Mouse (Mus musculus) MEL (cell line): ENCODE data around the gene Entpd7. TPM values are rescaled to one million over a fixed set of nuclear protein-coding genes. Genes with fewer than 3 reads are reported as not detected.

Experiments
- DNase-seq: peaks from one replicate; pipeline ENCODE4 v3.0.0; 2011; ENCODE audit warnings: low read depth, low spot score
- H3K27ac ChIP-seq: 2 replicates; pipeline ENCODE4 v1.5.1; 2012; ENCODE audit warnings: low read depth, mild to moderate bottlenecking, control low read depth, low read length, moderate library complexity; ENCODE audit not compliant: control insufficient read depth
- H3K27me3 ChIP-seq, 2 experiments: fragments of 150-350 bp in 1 of 2; sonication (generic) in 1 of 2; 2 replicates each; pipeline ENCODE4 v1.6.1; 2012; ENCODE audit warnings: low read length in 2 of 2, mild to moderate bottlenecking in 2 of 2, improper control_type of control experiment in 1 of 2, moderate library complexity in 1 of 2; ENCODE audit not compliant: insufficient read depth in 2 of 2, control insufficient read depth in 1 of 2
- H3K36me3 ChIP-seq, 2 experiments: 2 replicates each; pipeline ENCODE4 v1.6.1; 2012 to 2014; ENCODE audit warnings: low read length in 2 of 2, improper control_type of control experiment in 1 of 2, inconsistent platforms in 1 of 2, mild to moderate bottlenecking in 1 of 2; ENCODE audit not compliant: insufficient read depth in 2 of 2, control insufficient read depth in 1 of 2
- H3K4me1 ChIP-seq, 2 experiments: fragments of 150-350 bp in 1 of 2; sonication (generic) in 1 of 2; 2 replicates each; pipeline ENCODE4 v1.6.1; 2012; ENCODE audit warnings: low read length in 2 of 2, improper control_type of control experiment in 1 of 2, mild to moderate bottlenecking in 1 of 2; ENCODE audit not compliant: insufficient read depth in 2 of 2, control insufficient read depth in 1 of 2
- H3K4me3 ChIP-seq, 2 experiments: fragments of 150-350 bp in 1 of 2; sonication (generic) in 1 of 2; 2 replicates each; pipeline ENCODE4 v1.5.1; 2012; ENCODE audit warnings: low read depth in 2 of 2, low read length in 2 of 2, mild to moderate bottlenecking in 2 of 2, moderate library complexity in 2 of 2, control low read depth in 1 of 2, improper control_type of control experiment in 1 of 2; ENCODE audit not compliant: control insufficient read depth in 1 of 2, insufficient read depth in 1 of 2
- H3K79me2 ChIP-seq: 2 replicates; pipeline ENCODE4 v1.6.1; 2012; ENCODE audit warnings: mild to moderate bottlenecking, low read length, moderate library complexity; ENCODE audit not compliant: control insufficient read depth, poor library complexity, insufficient read depth
- H3K9ac ChIP-seq: 2 replicates; pipeline ENCODE4 v1.6.1; 2012; ENCODE audit warnings: low read depth, mild to moderate bottlenecking, control low read depth, low read length, moderate library complexity; ENCODE audit not compliant: control insufficient read depth, poor library complexity, severe bottlenecking
- H3K9me3 ChIP-seq: fragments of 150-350 bp; sonication (generic); replicated peaks from 2 replicates; pipeline ENCODE4 v1.6.1; 2012; ENCODE audit warnings: mild to moderate bottlenecking, low read length, improper control_type of control experiment, moderate library complexity; ENCODE audit not compliant: insufficient read depth
- BHLHE40 ChIP-seq: IDR thresholded peaks from 2 replicates; pipeline ENCODE4 v1.6.1; 2012; ENCODE audit warnings: low read depth, mild to moderate bottlenecking, inconsistent platforms, low read length, improper control_type of control experiment, borderline replicate concordance
- CHD2 ChIP-seq: IDR thresholded peaks from 2 replicates; pipeline ENCODE4 v1.6.1; 2011; ENCODE audit warnings: low read length, improper control_type of control experiment
- GABPA ChIP-seq: IDR thresholded peaks from 2 replicates; pipeline ENCODE4 v1.6.1; 2012; ENCODE audit warnings: low read depth, mild to moderate bottlenecking, inconsistent platforms, low read length, improper control_type of control experiment, moderate library complexity
- HCFC1 ChIP-seq: IDR thresholded peaks from 2 replicates; pipeline ENCODE4 v1.6.1; 2012; ENCODE audit warnings: low read depth, mild to moderate bottlenecking, inconsistent platforms, low read length, improper control_type of control experiment, moderate library complexity
- JUND ChIP-seq: IDR thresholded peaks from 2 replicates; pipeline ENCODE4 v1.6.1; 2011; ENCODE audit warnings: low read depth, mild to moderate bottlenecking, improper control_type of control experiment, low read length
- MAZ ChIP-seq: IDR thresholded peaks from 2 replicates; pipeline ENCODE4 v1.6.1; 2012; ENCODE audit warnings: low read depth, mild to moderate bottlenecking, inconsistent platforms, low read length, improper control_type of control experiment
- POLR2AphosphoS5 ChIP-seq: IDR thresholded peaks from 2 replicates; pipeline ENCODE4 v1.6.1; 2012; ENCODE audit warnings: low read depth, borderline replicate concordance, mild to moderate bottlenecking, inconsistent platforms, low read length, moderate library complexity, mixed read lengths
- RAD21 ChIP-seq: IDR thresholded peaks from 2 replicates; pipeline ENCODE4 v1.6.1; 2011; ENCODE audit warnings: mild to moderate bottlenecking, low read depth, low read length, improper control_type of control experiment
- USF2 ChIP-seq, 2 experiments: IDR thresholded peaks; 2 replicates each; pipeline ENCODE4 v1.6.1; 2011 to 2012; ENCODE audit warnings: improper control_type of control experiment in 2 of 2, low read length in 2 of 2, borderline replicate concordance in 1 of 2, inconsistent platforms in 1 of 2, low read depth in 1 of 2, mild to moderate bottlenecking in 1 of 2; ENCODE audit not compliant: insufficient read depth in 1 of 2
- ZKSCAN1 ChIP-seq: IDR thresholded peaks from 2 replicates; pipeline ENCODE4 v1.6.1; 2012; ENCODE audit warnings: low read depth, mild to moderate bottlenecking, inconsistent platforms, low read length, improper control_type of control experiment, moderate library complexity
- polyA plus RNA-seq, 2 experiments: library from polyadenylated mRNA; stranded (reverse) in 1 of 2; unstranded in 1 of 2; fragments of >175 nt in 1 of 2; fragments of >200 nt in 1 of 2; gene quantifications; 2 replicates each; pipeline versions ENCODE4 v1.2.1 to v1.2.4; 2012; ENCODE audit warnings: low replicate concordance in 2 of 2, low read depth in 1 of 2; ENCODE audit not compliant: insufficient read length in 2 of 2, insufficient read depth in 1 of 2, missing spikeins in 1 of 2
- total RNA-seq: library from RNA; depleted of rRNA; stranded (reverse); fragments of 300-350 nt; gene quantifications from 2 replicates; pipeline ENCODE4 v1.2.3, GENCODE M21; 2012

The Entpd7 gene
- total and polyA plus RNA-seq, 3 experiments = 4.2 to 7.7 TPM; not detected in 1

- Histone ChIP-seq H3K27me3 (no peaks in the 10 kb centered on the region), H3K36me3 (peaks cover 0 to 3% of the 10 kb centered on the region in 2 experiments; a peak in 2 of 4 replicates), H3K79me2 (no peaks in the 10 kb centered on the region), H3K4me1 (peaks cover 0 to 3% of the 10 kb centered on the region in 2 experiments; a peak in 1 of 4 replicates), H3K4me3 (no peak overlapping the region), H3K9me3 (no peaks in the 10 kb centered on the region), H3K27ac (no peak overlapping the region), H3K9ac (no peak overlapping the region)
- no peak for TF ChIP-seq MAZ
- no peak for TF ChIP-seq BHLHE40
- TF ChIP-seq GABPA = no peak
- TF ChIP-seq ZKSCAN1 = no peak
- no peak for TF ChIP-seq USF2 (IDR thresholded peaks at IDR 0.05; ENCODE audit: borderline replicate concordance in 1 of 2, insufficient read depth in 1 of 2, low read depth in 1 of 2, low read length in 2 of 2)
- DNase-seq = no peak
Measured at GRCm38 (mm10) chr19:43729296-43730036, 40.0 kb downstream of the Entpd7 start.

- Histone ChIP-seq H3K36me3 (peaks cover 0 to 5% of the 10 kb centered on the region in 2 experiments; a peak in 2 of 4 replicates), H3K27ac (no peak overlapping the region), H3K9ac (no peak overlapping the region), H3K4me3 (no peak overlapping the region)
- TF ChIP-seq JUND = no peak
- no peak for TF ChIP-seq RAD21
- no peak for TF ChIP-seq HCFC1
- no peak for TF ChIP-seq POLR2AphosphoS5
- no peak for TF ChIP-seq CHD2
- TF ChIP-seq, all 39 proteins: peak for 0
- Histone ChIP-seq H3K9me3 (no peaks in the 10 kb centered on the region), H3K79me2 (no peaks in the 10 kb centered on the region), H3K27me3 (no peaks in the 10 kb centered on the region), H3K4me1 (peaks cover 0 to 3% of the 10 kb centered on the region in 2 experiments; a peak in 1 of 4 replicates)
- DNase-seq = no peak
Measured at GRCm38 (mm10) chr19:43730037-43730428, 40.6 kb downstream of the Entpd7 start.

DNA sequence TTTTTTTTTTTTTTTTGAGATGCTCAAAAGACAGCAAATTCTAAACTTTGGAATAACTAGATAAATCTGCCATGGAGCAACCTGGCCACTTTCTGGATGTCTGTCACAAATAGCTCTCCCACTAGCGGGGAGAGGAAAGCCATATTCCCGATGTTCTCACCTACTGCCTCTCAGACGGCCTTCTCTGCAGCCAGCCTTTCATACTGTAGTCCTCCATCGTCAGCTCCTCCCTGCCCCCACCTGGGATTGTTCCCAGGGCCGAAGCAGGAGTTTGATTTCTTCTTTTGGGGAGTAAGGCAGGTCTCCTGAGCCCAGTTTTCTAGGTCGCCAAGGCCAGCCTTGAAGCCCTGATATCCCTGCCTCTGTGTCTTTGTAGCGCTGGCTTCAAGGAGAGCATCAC is 41.7 kb downstream of the Entpd7 start:
- Histone ChIP-seq H3K9me3 (no peaks in the 10 kb centered on the region), H3K27me3 (no peaks in the 10 kb centered on the region), H3K9ac (no peak overlapping the region), H3K4me1 (peaks cover 0 to 3% of the 10 kb centered on the region in 2 experiments; a peak in 1 of 4 replicates), H3K36me3 (peaks cover 0 to 5% of the 10 kb centered on the region in 2 experiments; a peak in 2 of 4 replicates), H3K79me2 (no peaks in the 10 kb centered on the region), H3K27ac (no peak overlapping the region), H3K4me3 (no peak overlapping the region)
- no peak for DNase-seq
- no peak for TF ChIP-seq POLR2AphosphoS5
